Mouse (Mus musculus): ENCODE data around the gene Dedd. TPM values are rescaled to one million over a fixed set of nuclear protein-coding genes. Genes with fewer than 3 reads are reported as not detected.

Dedd gene
- polyA plus RNA-seq, 1 experiment from 2014 or later, result 36.0 TPM

DNA sequence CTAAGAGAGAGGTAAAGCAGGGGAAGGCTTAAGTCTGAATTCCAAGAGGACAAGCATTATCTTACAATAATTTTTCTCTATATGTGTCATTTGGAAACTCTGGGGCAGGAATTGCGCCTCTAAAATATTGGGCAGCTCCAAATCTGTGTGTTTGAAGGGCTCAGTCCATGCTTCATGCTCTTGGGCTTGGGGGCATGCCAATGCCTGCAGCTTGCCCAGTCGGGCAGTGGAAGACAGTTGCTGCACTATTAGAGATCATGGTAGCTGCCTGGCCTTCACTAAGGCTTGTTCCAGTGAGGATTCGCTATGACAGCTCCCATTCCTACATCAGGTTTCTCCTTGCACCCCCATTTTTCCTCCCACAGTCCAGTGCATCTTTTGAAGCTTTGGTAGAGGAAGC lies 19.7 kb downstream of the Dedd start:
- Histone ChIP-seq H3K27ac (ENCODE audit: low read length) (no peak overlapping the region), H3K9me3 (replicated peaks; ENCODE audit: control insufficient read depth, low read length) (0 out of 2 replicates have a peak, but pooled peaks cover 4% of the 10 kb centered on the region), H3K4me3 (ENCODE audit: low read length) (no peak overlapping the region), H3K9ac (ENCODE audit: low read length) (no peak overlapping the region), H3K4me2 (ENCODE audit: low read depth, low read length) (no peak overlapping the region), H3K27me3 (ENCODE audit: control insufficient read depth, insufficient read depth, low read length) (no peaks in the 10 kb centered on the region), H3K4me1 (ENCODE audit: control insufficient read depth, insufficient read depth, low read length) (peaks cover 12% of the 10 kb centered on the region), H3K36me3 (ENCODE audit: control insufficient read depth, insufficient read depth) (no peaks in the 10 kb centered on the region)
- ATAC-seq (replicated peaks; ENCODE audit: extremely low read depth, insufficient read depth, low FRiP score), result no peak
- 89% methylated on average over 3 of the region's 3 CpGs for WGBS

DNA sequence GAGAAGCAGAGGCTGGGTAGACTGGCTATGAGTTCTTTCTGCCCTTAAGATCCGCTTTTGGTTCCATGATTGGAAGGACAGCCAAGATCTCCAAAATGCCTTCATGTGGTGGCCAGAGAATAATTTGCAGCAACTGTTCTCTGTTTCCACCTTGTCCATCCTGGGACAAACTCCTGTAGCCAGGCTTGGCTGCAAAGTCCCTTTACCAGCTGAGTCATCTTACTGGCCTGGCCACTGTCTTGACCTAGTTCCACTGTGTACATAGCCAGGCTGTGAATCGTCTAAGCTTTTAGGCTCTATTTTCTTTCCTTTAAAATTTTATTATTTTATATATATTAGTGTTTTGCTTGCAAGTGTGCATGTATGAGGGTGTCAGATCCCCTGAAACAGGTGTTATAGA lies 20.3 kb downstream of the Dedd start:
- no peak overlapping the region for H3K9ac ChIP-seq (ENCODE audit: low read length)
- no peak for ATAC-seq (replicated peaks; ENCODE audit: extremely low read depth, insufficient read depth, low FRiP score)
- peaks cover 12% of the 10 kb centered on the region for H3K4me1 ChIP-seq (ENCODE audit: control insufficient read depth, insufficient read depth, low read length)
- H3K9me3 ChIP-seq (replicated peaks; ENCODE audit: control insufficient read depth, low read length), result 0 out of 2 replicates have a peak, but pooled peaks cover 4% of the 10 kb centered on the region
- H3K4me2 ChIP-seq (ENCODE audit: low read depth, low read length), result no peak overlapping the region
- WGBS, result 90% methylated on average over 2 of the region's 2 CpGs
- no peaks in the 10 kb centered on the region for H3K36me3 ChIP-seq (ENCODE audit: control insufficient read depth, insufficient read depth)
- H3K4me3 ChIP-seq (ENCODE audit: low read length), result no peak overlapping the region
- no peak overlapping the region for H3K27ac ChIP-seq (ENCODE audit: low read length)
- no peaks in the 10 kb centered on the region for H3K27me3 ChIP-seq (ENCODE audit: control insufficient read depth, insufficient read depth, low read length)

DNA sequence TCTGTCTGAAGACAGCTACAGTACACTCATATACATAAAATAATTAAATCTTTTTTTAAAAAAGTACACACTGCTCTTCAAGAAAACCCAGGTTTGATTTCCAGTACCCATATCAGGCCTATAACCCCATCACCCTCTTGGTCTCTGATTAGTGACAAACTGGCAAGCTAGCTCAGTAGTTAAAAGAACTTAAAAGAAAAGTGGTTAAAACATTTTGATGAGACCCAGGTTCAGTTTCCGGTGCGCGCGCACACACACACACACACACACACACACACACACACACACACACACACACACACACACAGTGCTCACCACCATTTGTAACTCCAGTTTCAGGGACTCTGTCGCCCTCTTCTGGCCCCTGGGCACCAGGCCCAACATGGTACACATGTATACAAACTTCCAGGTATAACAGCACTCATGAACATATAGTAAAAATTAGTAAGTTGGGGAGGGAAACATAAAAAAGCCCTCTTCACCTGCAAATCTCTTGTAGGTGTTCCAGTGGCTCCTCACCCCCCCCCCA lies 26.9 kb downstream of the Dedd start:
- Histone ChIP-seq H3K4me1 (ENCODE audit: control insufficient read depth, insufficient read depth, low read length) (no peaks in the 10 kb centered on the region; the same call in 1 of the 2 replicates), H3K27ac (ENCODE audit: low read length) (no peak overlapping the region), H3K27me3 (ENCODE audit: control insufficient read depth, insufficient read depth, low read length) (no peaks in the 10 kb centered on the region), H3K9ac (ENCODE audit: low read length) (no peak overlapping the region), H3K4me3 (ENCODE audit: low read length) (no peak overlapping the region), H3K36me3 (ENCODE audit: control insufficient read depth, insufficient read depth) (peaks cover 16% of the 10 kb centered on the region), H3K4me2 (ENCODE audit: low read depth, low read length) (no peak overlapping the region), H3K9me3 (replicated peaks; ENCODE audit: control insufficient read depth, low read length) (no peaks in the 10 kb centered on the region)
- ATAC-seq (replicated peaks; ENCODE audit: extremely low read depth, insufficient read depth, low FRiP score), result no peak
- WGBS, result 79% methylated on average over 5 of the region's 5 CpGs

DNA sequence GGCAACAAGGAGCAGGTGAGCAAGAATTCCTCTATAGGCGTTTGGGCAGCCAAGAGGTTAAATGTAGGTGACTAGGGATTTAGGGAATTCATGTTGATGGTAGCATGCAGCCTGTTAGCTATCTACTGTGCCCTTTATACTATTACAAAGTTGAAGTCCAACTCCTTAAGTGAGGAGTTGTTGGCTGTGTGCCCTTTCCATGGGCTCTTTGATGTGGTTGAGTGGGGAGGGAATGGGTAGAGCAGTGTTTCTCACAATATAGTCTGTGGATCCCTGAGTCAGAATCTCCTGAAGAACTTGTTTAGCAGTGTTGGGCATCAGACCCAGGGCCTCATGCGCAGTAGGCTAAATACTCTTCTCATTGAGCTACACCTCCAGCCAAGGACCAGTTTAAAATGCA lies 27.9 kb downstream of the Dedd start:
- ATAC-seq (replicated peaks; ENCODE audit: extremely low read depth, insufficient read depth, low FRiP score), result no peak
- H3K27ac ChIP-seq (ENCODE audit: low read length), result no peak overlapping the region
- H3K9me3 ChIP-seq (replicated peaks; ENCODE audit: control insufficient read depth, low read length), result no peaks in the 10 kb centered on the region
- H3K4me3 ChIP-seq (ENCODE audit: low read length), result no peak overlapping the region
- H3K36me3 ChIP-seq (ENCODE audit: control insufficient read depth, insufficient read depth), result peaks cover 16% of the 10 kb centered on the region
- no peak overlapping the region for H3K9ac ChIP-seq (ENCODE audit: low read length)
- no peaks in the 10 kb centered on the region for H3K27me3 ChIP-seq (ENCODE audit: control insufficient read depth, insufficient read depth, low read length)
- peaks cover 2% of the 10 kb centered on the region; the same call in 1 of the 2 replicates for H3K4me1 ChIP-seq (ENCODE audit: control insufficient read depth, insufficient read depth, low read length)
- 94% methylated on average over 2 of the region's 2 CpGs for WGBS
- H3K4me2 ChIP-seq (ENCODE audit: low read depth, low read length), result no peak overlapping the region

DNA sequence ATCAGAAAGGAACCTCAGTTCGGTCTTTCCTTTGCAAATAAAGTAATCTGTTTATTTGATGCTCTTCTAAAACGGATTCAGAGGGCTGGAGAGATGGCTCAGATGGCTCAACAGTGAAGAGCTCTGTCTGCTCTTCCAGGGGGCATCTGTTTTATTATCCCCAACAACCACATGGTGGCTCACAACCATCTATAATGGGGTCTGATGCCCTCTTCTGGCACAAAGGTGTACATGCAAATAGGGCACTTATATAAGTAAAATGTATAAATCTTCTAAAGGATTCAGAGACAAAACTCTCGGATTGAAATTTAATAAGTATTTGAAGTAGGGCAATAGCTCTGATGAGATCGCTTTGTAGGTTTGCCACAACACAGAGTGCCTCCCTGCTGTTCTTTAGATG lies 29.5 kb downstream of the Dedd start:
- Histone ChIP-seq H3K4me2 (ENCODE audit: low read depth, low read length) (no peak overlapping the region), H3K9me3 (replicated peaks; ENCODE audit: control insufficient read depth, low read length) (no peaks in the 10 kb centered on the region), H3K4me1 (ENCODE audit: control insufficient read depth, insufficient read depth, low read length) (peaks cover 2% of the 10 kb centered on the region; the same call in 1 of the 2 replicates), H3K36me3 (ENCODE audit: control insufficient read depth, insufficient read depth) (peaks cover 16% of the 10 kb centered on the region), H3K4me3 (ENCODE audit: low read length) (no peak overlapping the region), H3K9ac (ENCODE audit: low read length) (no peak overlapping the region), H3K27ac (ENCODE audit: low read length) (no peak overlapping the region), H3K27me3 (ENCODE audit: control insufficient read depth, insufficient read depth, low read length) (no peaks in the 10 kb centered on the region)
- no peak for ATAC-seq (replicated peaks; ENCODE audit: extremely low read depth, insufficient read depth, low FRiP score)
- WGBS, result 70% methylated on average over 4 of the region's 4 CpGs

DNA sequence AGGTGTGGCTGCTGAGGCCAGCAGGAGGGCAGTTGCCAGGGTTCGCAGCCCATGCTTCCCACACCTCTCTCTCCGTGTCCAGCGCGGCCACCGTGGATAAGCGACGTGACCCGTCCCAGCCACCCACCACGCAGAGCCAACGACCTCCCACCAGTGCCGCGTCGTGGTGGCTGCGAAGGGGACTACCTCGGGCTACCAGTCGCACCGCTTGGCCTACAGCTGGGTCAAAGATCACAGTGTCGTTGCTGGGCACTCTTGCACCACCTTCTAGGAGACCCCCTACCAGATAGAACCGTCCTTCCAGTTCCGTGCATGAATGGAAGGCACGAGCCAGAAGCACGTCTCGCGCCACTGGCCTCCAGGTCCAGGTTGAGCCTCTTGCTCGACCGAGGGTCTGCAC lies 31.3 kb downstream of the Dedd start:
- Histone ChIP-seq H3K36me3 (ENCODE audit: control insufficient read depth, insufficient read depth) (peaks cover 16% of the 10 kb centered on the region), H3K9ac (ENCODE audit: low read length) (peak overlapping the region; percentile 61), H3K4me3 (ENCODE audit: low read length) (peak overlapping the region; percentile 58), H3K4me2 (ENCODE audit: low read depth, low read length) (peak overlapping the region; percentile 68), H3K27ac (ENCODE audit: low read length) (no peak overlapping the region), H3K27me3 (ENCODE audit: control insufficient read depth, insufficient read depth, low read length) (no peaks in the 10 kb centered on the region), H3K9me3 (replicated peaks; ENCODE audit: control insufficient read depth, low read length) (no peaks in the 10 kb centered on the region), H3K4me1 (ENCODE audit: control insufficient read depth, insufficient read depth, low read length) (peaks cover 2% of the 10 kb centered on the region; the same call in 1 of the 2 replicates)
- peak; percentile 35 for ATAC-seq (replicated peaks; ENCODE audit: extremely low read depth, insufficient read depth, low FRiP score)
- WGBS, result 13% methylated on average over 26 of the region's 26 CpGs

DNA sequence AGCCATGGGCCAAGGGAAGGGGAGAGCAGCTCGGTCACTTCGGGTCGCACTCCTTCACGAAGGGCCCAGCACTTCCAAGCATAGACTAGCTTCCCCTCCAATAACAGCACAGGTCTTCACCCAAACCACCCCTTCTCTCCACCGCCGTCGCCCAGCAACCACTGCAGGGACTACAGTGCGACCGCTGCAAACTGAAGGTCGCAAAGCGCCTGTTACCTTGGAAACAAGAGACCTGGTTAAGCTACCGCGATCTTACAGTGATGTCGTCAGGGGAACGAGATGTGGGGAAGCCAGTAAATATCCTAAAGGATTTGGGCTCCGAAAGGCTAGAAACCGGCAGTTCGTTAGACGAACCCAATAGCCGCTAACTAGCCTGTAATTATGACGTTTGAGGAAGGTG lies 31.7 kb downstream of the Dedd start, which contains the start of gene Klhdc9:
Gene Klhdc9 (minus strand): TSS at position 143 of the 400 bp plus-strand sequence.
- H3K4me2 ChIP-seq (ENCODE audit: low read depth, low read length), result peak within 1 kb of the TSS; percentile 68
- WGBS, result 2% methylated on average over 21 of the region's 21 CpGs
- H3K27me3 ChIP-seq (ENCODE audit: control insufficient read depth, insufficient read depth, low read length), result no peaks in the 10 kb centered on the region
- no peak within 1 kb of the TSS for H3K27ac ChIP-seq (ENCODE audit: low read length)
- peaks cover 2% of the 10 kb centered on the region; the same call in 1 of the 2 replicates for H3K4me1 ChIP-seq (ENCODE audit: control insufficient read depth, insufficient read depth, low read length)
- H3K4me3 ChIP-seq (ENCODE audit: low read length), result peak within 1 kb of the TSS; percentile 58
- peaks cover 16% of the 10 kb centered on the region for H3K36me3 ChIP-seq (ENCODE audit: control insufficient read depth, insufficient read depth)
- peak; percentile 86 for ATAC-seq (replicated peaks; ENCODE audit: extremely low read depth, insufficient read depth, low FRiP score)
- H3K9ac ChIP-seq (ENCODE audit: low read length), result peak within 1 kb of the TSS; percentile 61
- H3K9me3 ChIP-seq (replicated peaks; ENCODE audit: control insufficient read depth, low read length), result no peaks in the 10 kb centered on the region

DNA sequence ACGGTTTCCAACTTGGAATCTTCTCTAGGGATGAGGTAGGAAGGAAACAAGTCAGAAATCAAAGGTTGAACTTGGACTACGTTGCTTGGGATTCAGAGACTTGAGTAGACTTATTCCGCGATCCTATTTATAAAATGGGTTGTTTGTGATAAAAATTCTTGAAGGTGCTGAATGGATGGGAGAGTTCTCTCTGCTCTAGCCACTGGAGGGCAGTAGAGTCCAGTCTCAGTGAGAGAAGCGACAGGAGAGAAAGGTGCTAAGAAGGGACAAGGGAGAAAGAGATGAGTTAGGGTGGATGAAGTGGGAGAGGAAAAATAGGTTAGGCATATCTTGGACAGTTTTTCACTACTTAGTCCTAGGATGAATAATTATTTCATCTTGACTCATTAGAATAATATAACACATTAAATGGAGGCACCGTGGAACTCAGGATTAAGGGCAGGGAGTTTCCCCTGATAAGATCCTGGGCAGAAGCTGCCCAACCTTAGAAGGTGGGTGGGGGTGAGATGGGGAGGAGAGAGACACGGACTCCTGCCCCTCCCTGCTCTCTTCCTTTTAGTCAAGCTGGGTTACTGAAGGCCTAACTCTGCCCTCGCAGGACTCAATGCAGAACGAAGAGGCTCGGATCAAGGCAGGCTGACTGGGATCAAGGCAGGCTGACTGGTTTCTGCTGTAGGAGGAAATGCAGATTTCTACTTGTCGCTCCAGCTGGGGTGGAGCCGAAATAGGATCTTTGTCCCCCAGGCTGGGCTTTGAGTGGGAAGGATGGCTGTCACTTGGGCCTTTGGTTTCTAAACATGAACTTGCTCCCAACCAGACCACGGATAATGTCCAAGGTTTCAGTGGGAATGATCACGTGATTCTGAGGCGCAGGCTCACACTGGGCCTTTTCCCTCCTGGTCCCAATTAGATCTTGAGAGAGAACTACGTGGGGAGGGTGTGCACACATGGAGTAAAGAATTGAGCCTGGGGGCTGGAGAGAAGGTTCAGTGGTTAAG lies 32.5 kb downstream of the Dedd start:
- H3K4me3 ChIP-seq (ENCODE audit: low read length), result peak overlapping the region; percentile 58
- no peaks in the 10 kb centered on the region for H3K9me3 ChIP-seq (replicated peaks; ENCODE audit: control insufficient read depth, low read length)
- H3K4me2 ChIP-seq (ENCODE audit: low read depth, low read length), result peak overlapping the region; percentile 68
- H3K4me1 ChIP-seq (ENCODE audit: control insufficient read depth, insufficient read depth, low read length), result peaks cover 2% of the 10 kb centered on the region; the same call in 1 of the 2 replicates
- H3K27ac ChIP-seq (ENCODE audit: low read length), result no peak overlapping the region
- peak overlapping the region; percentile 61 for H3K9ac ChIP-seq (ENCODE audit: low read length)
- peak; percentile 67 for ATAC-seq (replicated peaks; ENCODE audit: extremely low read depth, insufficient read depth, low FRiP score)
- H3K36me3 ChIP-seq (ENCODE audit: control insufficient read depth, insufficient read depth), result peaks cover 15% of the 10 kb centered on the region
- H3K27me3 ChIP-seq (ENCODE audit: control insufficient read depth, insufficient read depth, low read length), result no peaks in the 10 kb centered on the region
- 34% methylated on average over 16 of the region's 16 CpGs for WGBS

DNA sequence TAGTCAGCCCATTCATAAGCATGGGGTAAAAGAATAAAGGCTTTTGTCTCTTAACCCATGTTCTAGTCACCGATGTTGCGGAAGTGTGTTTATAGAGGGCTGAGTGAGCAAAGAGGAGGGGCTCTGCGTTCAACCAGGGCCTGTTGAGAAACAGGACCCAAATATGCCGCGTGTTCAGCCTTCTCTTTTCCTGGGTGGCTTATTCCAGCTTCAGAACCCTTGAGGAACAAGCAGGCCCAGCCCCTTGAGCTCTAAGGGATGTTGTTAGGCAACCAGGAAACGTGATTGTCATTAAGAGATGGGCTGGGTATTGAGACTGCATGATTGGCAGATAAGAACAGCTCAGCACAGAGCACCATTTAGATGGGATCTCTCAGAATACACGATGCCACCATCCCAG lies 37.0 kb downstream of the Dedd start:
- no peaks in the 10 kb centered on the region for H3K36me3 ChIP-seq (ENCODE audit: control insufficient read depth, insufficient read depth)
- ATAC-seq (replicated peaks; ENCODE audit: extremely low read depth, insufficient read depth, low FRiP score), result no peak
- H3K27me3 ChIP-seq (ENCODE audit: control insufficient read depth, insufficient read depth, low read length), result no peaks in the 10 kb centered on the region; the same call in 1 of the 2 replicates
- H3K9ac ChIP-seq (ENCODE audit: low read length), result no peak overlapping the region
- no peak overlapping the region for H3K4me2 ChIP-seq (ENCODE audit: low read depth, low read length)
- 63% methylated on average over 7 of the region's 7 CpGs for WGBS
- no peaks in the 10 kb centered on the region for H3K9me3 ChIP-seq (replicated peaks; ENCODE audit: control insufficient read depth, low read length)
- H3K27ac ChIP-seq (ENCODE audit: low read length), result no peak overlapping the region
- H3K4me3 ChIP-seq (ENCODE audit: low read length), result no peak overlapping the region
- 0 out of 2 replicates have a peak, but pooled peaks cover 2% of the 10 kb centered on the region for H3K4me1 ChIP-seq (ENCODE audit: control insufficient read depth, insufficient read depth, low read length)

All from heart, embryonic 16.5 days (tissue).